Mouse (Mus musculus): ENCODE measurements at regions not wholly inside any gene's neighbourhood (a gene's known extent, or its start where the extent isn't known, plus 50 kb on each side); places are given as distances from the start of the nearest gene placed in this dataset.

DNA sequence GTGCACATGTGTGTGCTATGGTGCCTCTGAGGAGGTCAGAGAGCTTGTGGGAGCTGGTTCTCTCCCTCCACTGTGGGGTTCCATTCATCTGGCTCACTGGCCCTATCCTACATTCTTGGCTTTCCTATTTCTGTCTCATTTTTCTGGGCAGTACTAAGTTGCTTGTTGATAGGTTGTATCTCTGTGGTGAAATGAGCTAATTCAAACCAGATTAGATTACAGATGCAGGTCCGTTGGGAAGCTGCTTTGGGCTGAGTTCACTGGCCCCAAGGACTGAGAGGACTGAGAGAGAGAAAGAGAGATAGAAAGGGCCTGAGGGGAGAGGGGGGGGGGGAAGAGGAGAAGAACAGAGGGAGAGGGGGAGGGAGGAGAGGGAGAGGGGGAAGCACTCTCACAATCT is 83.5 kb downstream of the Rpl14 start:
- TF ChIP-seq CTCF (IDR thresholded peaks at IDR 0.05; ENCODE audit: low read depth) (no peak), EP300 (IDR thresholded peaks at IDR 0.05; ENCODE audit: low read depth) (no peak)

Measured in liver, postnatal 0 days (tissue).